Mouse (Mus musculus): Measurements from ENCODE around the gene Rasgef1a. TPM values are rescaled to one million over a fixed set of nuclear protein-coding genes. Genes with fewer than 3 reads are reported as not detected.
A peak's percentile ranks its signal among the peaks of the same experiment; 100 is the strongest.

Gene Rasgef1a
- polyA plus RNA-seq, 1 experiment = 1.1 TPM

DNA sequence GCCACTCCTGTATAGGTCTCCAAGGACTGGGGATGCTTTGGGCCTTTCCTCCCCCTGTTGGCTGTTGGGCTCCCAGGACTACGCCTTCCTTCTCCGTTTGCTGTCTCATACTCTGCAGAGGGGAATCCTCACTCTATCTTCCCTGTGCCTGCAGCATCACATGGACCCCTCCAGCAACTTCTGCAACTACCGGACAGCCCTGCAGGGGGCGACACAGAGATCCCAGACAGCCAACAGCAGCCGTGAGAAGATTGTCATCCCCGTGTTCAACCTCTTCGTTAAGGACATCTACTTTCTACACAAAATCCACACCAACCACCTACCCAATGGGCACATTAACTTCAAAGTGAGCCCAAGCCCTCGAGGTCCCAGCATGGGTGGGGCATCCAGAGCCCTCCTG is 76.7 kb downstream of the Rasgef1a start:
- no peak overlapping the region for H3K27ac ChIP-seq (ENCODE audit: control insufficient read depth, insufficient read depth, low read length)
- no peaks in the 10 kb centered on the region for H3K36me3 ChIP-seq (ENCODE audit: control insufficient read depth, insufficient read depth, low read length)
- H3K27me3 ChIP-seq (ENCODE audit: control insufficient read depth, insufficient read depth, low read length) = no peaks in the 10 kb centered on the region
- no peak for TF ChIP-seq POLR2A (IDR thresholded peaks at IDR 0.05; ENCODE audit: control insufficient read depth, extremely low read depth, insufficient read depth, low read length, poor library complexity)
- H3K4me1 ChIP-seq (replicated peaks; ENCODE audit: control insufficient read depth, insufficient read depth, low read length) = no peaks in the 10 kb centered on the region
- peak; percentile 29 for DNase-seq
- WGBS = 57% methylated on average over 8 of the region's 8 CpGs
- H3K4me3 ChIP-seq (ENCODE audit: control insufficient read depth, insufficient read depth, low read length) = no peak overlapping the region

DNA sequence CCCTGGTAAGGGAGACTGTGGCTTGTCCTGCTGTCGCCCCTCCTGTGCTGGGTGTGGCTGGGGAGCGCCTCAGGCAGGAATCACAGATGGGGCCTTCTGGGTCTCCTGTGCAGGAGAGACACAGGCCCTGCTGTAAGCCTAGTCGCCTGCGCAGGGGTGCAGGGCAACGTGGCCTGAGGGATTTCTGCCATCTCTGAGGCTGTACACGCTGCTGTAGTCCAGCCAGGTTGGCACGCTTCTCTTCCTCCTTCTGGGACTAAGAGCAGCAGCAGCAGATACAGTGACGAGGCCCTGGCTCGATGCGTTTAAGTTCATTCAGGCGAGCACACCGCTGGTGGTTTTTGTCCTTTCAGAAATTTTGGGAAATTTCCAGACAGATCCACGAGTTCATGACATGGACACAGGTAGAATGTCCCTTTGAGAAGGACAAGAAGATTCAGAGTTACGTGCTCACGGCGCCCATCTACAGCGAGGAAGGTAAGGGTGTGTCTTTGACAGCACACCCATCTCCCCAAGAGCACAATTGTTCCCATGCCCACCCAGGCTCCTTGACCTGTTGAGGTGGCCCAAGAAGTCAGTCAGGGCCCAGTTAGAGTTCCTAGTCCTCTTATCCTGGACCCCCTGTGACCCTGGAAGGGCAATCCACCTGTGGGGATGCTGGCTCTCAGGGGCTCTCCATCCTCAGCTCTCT is 77.7 kb downstream of the Rasgef1a start:
- TF ChIP-seq POLR2A (IDR thresholded peaks at IDR 0.05; ENCODE audit: control insufficient read depth, extremely low read depth, insufficient read depth, low read length, poor library complexity) = no peak
- TF ChIP-seq CTCF (IDR thresholded peaks at IDR 0.05; ENCODE audit: borderline replicate concordance, control insufficient read depth, extremely low read depth, insufficient read depth, low read length, poor library complexity) = no peak
- Histone ChIP-seq H3K4me3 (ENCODE audit: control insufficient read depth, insufficient read depth, low read length) (no peak overlapping the region), H3K27ac (ENCODE audit: control insufficient read depth, insufficient read depth, low read length) (no peak overlapping the region), H3K27me3 (ENCODE audit: control insufficient read depth, insufficient read depth, low read length) (no peaks in the 10 kb centered on the region), H3K36me3 (ENCODE audit: control insufficient read depth, insufficient read depth, low read length) (no peaks in the 10 kb centered on the region), H3K4me1 (replicated peaks; ENCODE audit: control insufficient read depth, insufficient read depth, low read length) (no peaks in the 10 kb centered on the region)
- DNase-seq = no peak
- 90% methylated on average over 17 of the region's 17 CpGs for WGBS

DNA sequence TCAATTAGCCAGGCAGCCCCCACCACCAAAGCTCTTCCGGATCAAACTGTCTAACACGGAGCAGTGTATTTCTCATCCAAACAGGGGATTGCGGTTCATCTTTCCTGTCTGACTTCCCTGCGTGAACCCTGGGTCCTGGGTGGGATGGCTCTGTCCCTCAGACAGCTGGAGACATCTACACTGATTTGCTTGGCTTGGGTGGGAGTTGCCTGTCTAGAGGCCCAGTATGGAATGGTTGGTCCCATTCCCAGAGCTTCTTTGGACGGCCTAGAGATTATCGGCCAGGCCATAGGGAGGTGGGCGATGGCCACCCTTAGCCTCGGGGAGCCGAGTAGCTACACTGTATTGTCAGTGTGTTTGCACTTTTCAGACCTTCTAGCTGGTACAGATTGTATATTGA is 79.6 kb downstream of the Rasgef1a start:
- no peak for DNase-seq
- WGBS = 98% methylated on average over 9 of the region's 9 CpGs
- TF ChIP-seq POLR2A (IDR thresholded peaks at IDR 0.05; ENCODE audit: control insufficient read depth, extremely low read depth, insufficient read depth, low read length, poor library complexity) (no peak), CTCF (IDR thresholded peaks at IDR 0.05; ENCODE audit: borderline replicate concordance, control insufficient read depth, extremely low read depth, insufficient read depth, low read length, poor library complexity) (no peak)
- no peaks in the 10 kb centered on the region for H3K36me3 ChIP-seq (ENCODE audit: control insufficient read depth, insufficient read depth, low read length)
- no peak overlapping the region for H3K4me3 ChIP-seq (ENCODE audit: control insufficient read depth, insufficient read depth, low read length)
- no peaks in the 10 kb centered on the region for H3K27me3 ChIP-seq (ENCODE audit: control insufficient read depth, insufficient read depth, low read length)
- no peaks in the 10 kb centered on the region for H3K4me1 ChIP-seq (replicated peaks; ENCODE audit: control insufficient read depth, insufficient read depth, low read length)
- no peak overlapping the region for H3K27ac ChIP-seq (ENCODE audit: control insufficient read depth, insufficient read depth, low read length)

DNA sequence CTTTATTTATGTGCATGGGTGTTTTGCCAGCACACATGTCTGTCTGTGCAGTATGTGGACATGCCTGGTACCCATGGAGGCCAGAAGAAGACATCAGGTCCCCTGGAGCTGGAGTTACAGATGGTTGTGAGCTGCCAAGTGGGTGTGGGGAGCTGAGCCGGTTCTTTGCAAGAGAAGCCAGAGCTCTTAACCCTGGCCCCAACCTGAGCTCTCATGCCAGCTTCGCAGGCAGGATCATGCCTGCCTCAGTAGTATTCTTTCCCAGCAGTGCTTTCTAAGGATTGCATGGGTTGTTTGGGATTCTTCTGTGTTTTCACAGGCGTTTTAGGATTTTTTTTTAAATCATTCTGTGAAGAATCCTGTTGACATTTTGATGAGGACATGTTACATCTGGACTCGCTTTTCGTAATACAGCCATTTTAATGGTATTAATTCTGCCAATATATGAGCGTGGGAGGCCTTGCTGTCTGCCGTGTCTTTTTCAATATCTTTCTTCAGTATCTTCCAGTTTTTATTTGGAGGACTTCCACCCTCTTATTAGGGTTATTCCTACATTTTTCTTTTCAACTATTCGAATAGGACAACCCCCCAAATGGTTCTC is 86.6 kb downstream of the Rasgef1a start:
- TF ChIP-seq CTCF (IDR thresholded peaks at IDR 0.05; ENCODE audit: borderline replicate concordance, control insufficient read depth, extremely low read depth, insufficient read depth, low read length, poor library complexity) (no peak), POLR2A (IDR thresholded peaks at IDR 0.05; ENCODE audit: control insufficient read depth, extremely low read depth, insufficient read depth, low read length, poor library complexity) (no peak)
- WGBS = 90% methylated on average over 8 of the region's 8 CpGs
- Histone ChIP-seq H3K4me3 (ENCODE audit: control insufficient read depth, insufficient read depth, low read length) (no peak overlapping the region), H3K36me3 (ENCODE audit: control insufficient read depth, insufficient read depth, low read length) (no peaks in the 10 kb centered on the region), H3K27me3 (ENCODE audit: control insufficient read depth, insufficient read depth, low read length) (no peaks in the 10 kb centered on the region), H3K4me1 (replicated peaks; ENCODE audit: control insufficient read depth, insufficient read depth, low read length) (no peaks in the 10 kb centered on the region), H3K27ac (ENCODE audit: control insufficient read depth, insufficient read depth, low read length) (no peak overlapping the region)
- DNase-seq = no peak

DNA sequence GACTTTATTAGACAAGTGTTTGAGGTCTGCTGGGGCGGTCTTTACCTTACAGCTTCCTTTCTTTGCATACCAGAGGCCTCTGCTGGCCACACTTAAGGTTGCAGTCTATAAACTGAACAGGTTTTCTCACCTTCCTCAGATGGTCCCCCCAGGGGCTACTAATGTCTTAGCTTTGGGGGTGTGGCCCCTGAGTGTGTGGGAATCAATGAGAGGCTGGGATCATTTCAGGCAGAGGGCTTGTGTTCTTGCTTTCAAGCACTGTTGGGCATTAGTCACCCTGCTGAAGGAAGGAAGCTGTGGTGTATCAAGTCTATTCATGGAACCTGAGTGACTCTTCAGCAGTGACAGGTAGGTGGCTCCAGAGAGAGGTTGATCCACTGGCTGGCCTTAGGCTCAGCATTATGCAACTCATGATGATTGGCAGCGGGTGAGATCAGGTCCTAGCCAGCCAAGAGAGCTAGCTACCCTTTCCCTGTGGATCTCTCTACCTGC is 88.1 kb downstream of the Rasgef1a start:
- DNase-seq = no peak
- Histone ChIP-seq H3K36me3 (ENCODE audit: control insufficient read depth, insufficient read depth, low read length) (no peaks in the 10 kb centered on the region), H3K4me1 (replicated peaks; ENCODE audit: control insufficient read depth, insufficient read depth, low read length) (no peaks in the 10 kb centered on the region), H3K4me3 (ENCODE audit: control insufficient read depth, insufficient read depth, low read length) (no peak overlapping the region), H3K27me3 (ENCODE audit: control insufficient read depth, insufficient read depth, low read length) (no peaks in the 10 kb centered on the region), H3K27ac (ENCODE audit: control insufficient read depth, insufficient read depth, low read length) (no peak overlapping the region)
- TF ChIP-seq POLR2A (IDR thresholded peaks at IDR 0.05; ENCODE audit: control insufficient read depth, extremely low read depth, insufficient read depth, low read length, poor library complexity) (no peak), CTCF (IDR thresholded peaks at IDR 0.05; ENCODE audit: borderline replicate concordance, control insufficient read depth, extremely low read depth, insufficient read depth, low read length, poor library complexity) (no peak)
- 48% methylated on average over 2 of the region's 2 CpGs for WGBS

DNA sequence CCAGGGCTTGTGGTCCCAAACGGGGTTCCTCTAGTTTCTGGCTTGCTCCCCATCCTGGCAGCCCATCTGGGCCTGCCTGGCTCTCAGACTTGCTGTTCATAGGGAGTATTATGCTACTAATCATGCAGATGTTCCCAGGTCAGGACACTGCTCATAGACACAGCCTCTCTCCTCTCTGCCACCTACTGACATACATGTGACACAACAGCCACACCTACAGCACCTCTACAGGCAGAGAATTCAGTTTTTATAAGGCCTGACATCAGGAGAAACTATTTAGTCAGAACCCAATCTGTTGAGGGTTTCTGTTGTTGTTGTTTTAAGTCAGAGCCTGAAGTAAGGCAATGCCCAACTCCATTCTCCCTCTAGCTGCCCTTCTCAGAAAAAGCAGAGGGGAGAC is 100.6 kb downstream of the Rasgef1a start:
- WGBS = 83% methylated on average over 1 of the region's 1 CpGs

More for the DNA sequence above, 100.6 kb downstream of the Rasgef1a start:
- TF ChIP-seq POLR2A (IDR thresholded peaks at IDR 0.05; ENCODE audit: control insufficient read depth, extremely low read depth, insufficient read depth, low read length, poor library complexity) (no peak), CTCF (IDR thresholded peaks at IDR 0.05; ENCODE audit: borderline replicate concordance, control insufficient read depth, extremely low read depth, insufficient read depth, low read length, poor library complexity) (no peak)
- Histone ChIP-seq H3K36me3 (ENCODE audit: control insufficient read depth, insufficient read depth, low read length) (0 out of 2 replicates have a peak, but pooled peaks cover 4% of the 10 kb centered on the region), H3K27ac (ENCODE audit: control insufficient read depth, insufficient read depth, low read length) (no peak overlapping the region), H3K4me1 (replicated peaks; ENCODE audit: control insufficient read depth, insufficient read depth, low read length) (no peaks in the 10 kb centered on the region), H3K4me3 (ENCODE audit: control insufficient read depth, insufficient read depth, low read length) (no peak overlapping the region), H3K27me3 (ENCODE audit: control insufficient read depth, insufficient read depth, low read length) (no peaks in the 10 kb centered on the region)
- no peak for DNase-seq
